Mouse (Mus musculus): Measurements from ENCODE around the gene B4galt5. TPM values are rescaled to one million over a fixed set of nuclear protein-coding genes. Genes with fewer than 3 reads are reported as not detected.

Gene B4galt5
- total RNA-seq, 2 experiments from 2014 or later, result 21.2 to 23.5 TPM

DNA sequence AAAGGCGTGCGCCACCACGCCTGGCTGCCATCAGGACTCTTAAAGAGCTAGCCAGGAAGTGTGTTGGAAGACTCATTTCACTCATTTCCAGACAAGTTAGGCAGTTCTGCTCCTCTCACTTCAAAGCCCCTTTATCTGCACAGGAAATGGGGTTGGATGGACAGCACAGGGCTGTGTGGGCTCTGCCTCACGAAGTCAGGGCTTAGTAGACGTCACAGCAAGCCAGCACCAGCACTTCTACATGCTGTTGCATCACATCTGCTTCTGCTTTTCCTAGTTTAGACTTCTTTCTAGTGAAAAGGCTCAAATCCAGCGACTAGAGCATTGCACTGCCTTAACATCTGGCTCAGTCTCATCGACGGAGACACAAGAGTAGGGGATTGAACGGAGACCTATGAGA lies 13.9 kb downstream of the B4galt5 start:
- intact Hi-C loops (cut with DNase I), result no loop called here
- no peak for DNase-seq

DNA sequence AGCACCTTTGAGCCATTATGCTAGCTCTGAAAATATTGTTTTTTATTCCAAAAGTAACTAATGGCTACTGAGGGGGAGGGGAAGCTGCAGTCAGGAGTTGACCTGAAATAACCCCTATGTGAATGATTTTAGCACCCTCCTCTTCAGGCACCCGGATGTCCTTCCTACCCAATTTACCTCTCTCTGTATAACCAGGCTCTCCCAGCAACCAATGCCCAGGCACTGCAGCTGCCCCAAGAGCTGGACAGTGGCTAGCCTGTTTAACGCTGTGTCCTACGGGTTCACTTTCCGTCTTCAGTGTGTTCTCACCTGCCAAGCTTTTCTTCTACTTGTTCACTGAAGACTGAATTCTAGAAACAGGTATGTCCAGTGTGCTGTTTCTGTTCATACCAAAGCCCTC lies 14.7 kb downstream of the B4galt5 start:
- DNase-seq, result no peak
- intact Hi-C loops (cut with DNase I), result no loop called here

DNA sequence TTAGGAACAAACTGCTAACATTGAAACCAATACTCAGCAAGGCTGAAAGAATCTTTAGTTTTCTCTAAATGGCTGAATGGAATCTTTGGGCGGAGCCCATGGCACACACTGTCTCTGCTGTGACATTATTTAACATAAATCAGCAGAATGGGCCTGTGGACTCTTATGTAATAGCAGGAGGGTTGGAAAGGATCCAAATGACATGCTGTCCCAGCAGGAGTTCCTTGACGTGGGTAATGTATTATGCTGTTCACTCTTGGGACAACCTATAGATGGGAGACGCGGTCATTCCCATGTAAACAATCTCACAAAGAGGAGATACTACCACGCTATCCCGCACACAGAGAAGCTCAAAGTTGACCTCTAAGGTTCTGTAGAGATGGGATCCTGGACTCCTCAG lies 15.5 kb downstream of the B4galt5 start:
- DNase-seq, result no peak
- intact Hi-C loops (cut with DNase I), result no loop called here

GRCm38 (mm10) chr2:167332336-167332987 lies 16.5 kb downstream of the B4galt5 start:
- DNase-seq, result no peak
- intact Hi-C loops (cut with DNase I), result no loop called here

DNA sequence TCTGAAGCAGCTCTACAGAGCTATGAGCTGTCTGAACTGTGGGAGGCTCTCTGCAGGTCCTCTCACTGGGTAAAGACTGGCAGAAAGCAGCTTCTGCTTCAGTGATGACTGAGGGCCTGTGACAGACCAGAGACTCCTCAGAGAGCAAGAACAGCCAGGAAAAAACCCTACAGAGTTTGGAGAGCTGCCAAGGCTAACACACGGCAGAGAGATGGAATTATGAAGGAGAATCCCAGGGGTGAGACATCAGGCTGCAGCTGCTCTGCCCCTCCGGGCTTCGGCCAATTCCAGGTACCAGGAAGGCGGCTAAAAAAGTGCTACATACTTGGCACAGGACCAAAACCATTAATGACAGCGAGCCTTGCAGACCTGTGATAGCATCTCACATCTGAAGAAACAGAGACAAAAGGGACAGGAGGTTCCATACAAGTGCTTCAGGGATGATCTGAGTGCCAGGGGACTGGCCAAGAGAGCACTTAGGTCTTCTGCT lies 17.5 kb downstream of the B4galt5 start:
- DNase-seq, result peak in 1 of 2 experiments; percentile 40
- intact Hi-C loops (cut with DNase I), result no loop called here

GRCm38 (mm10) chr2:167330581-167330980 lies 18.4 kb downstream of the B4galt5 start:
- DNase-seq, result no peak
- intact Hi-C loops (cut with DNase I), result no loop called here

DNA sequence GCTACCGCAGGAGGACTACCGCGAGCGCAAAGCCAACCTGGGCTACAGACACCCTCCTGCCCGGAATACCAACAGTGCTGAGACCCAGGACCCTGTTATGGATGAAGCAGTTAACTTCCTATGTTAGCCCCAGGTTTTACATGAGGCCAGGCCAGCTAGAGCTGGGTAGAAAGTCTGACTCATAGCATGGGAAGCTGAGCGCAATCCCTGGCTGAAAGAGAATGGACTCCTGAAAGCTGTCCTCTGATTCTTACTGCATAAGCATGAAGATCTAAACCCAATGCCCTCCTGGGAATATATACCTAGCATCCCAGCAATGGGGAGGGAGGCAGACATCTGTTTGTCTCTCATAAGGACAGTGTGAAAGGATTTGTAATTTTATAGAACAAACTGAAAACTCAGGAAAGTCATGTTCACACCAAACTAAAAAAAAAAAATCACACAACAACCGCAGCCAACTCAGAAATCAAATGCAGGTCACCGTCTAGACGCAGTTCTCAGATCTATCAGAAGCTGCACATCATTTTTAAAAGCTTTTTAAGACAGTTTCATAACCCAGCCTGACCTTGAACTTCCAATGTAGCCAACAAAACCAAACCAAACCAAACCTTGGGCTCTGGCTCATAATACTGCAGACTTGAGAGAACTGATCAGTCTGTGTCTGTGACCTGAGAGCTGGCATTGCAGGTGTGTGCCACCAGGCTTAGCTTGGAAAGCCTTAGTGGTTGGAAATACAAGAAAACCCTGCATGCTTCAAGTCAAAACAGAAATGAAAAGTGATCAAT lies 19.3 kb downstream of the B4galt5 start:
- intact Hi-C loops (cut with DNase I), result no loop called here
- no peak for DNase-seq

DNA sequence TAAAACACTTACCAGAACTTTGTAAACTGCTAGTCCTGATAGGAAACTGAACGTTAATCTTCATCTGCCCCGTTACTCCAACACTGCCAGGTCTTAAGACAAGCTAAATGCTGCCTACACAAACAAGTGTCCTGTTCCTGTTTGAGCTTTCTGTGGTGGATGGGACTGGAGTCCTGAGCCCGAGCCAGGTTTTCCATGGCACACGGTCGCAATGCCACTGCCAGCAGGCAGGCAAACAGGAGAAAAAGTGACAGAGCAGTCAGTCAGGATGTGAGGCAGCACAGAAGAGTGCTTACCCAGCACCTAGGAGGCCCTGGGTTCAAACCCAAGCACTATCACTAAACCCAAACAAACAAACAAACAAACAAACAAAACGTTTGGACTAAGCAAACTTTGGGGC lies 20.6 kb downstream of the B4galt5 start:
- intact Hi-C loops (cut with DNase I), result no loop called here
- DNase-seq, result peak; percentile 47 to 54

DNA sequence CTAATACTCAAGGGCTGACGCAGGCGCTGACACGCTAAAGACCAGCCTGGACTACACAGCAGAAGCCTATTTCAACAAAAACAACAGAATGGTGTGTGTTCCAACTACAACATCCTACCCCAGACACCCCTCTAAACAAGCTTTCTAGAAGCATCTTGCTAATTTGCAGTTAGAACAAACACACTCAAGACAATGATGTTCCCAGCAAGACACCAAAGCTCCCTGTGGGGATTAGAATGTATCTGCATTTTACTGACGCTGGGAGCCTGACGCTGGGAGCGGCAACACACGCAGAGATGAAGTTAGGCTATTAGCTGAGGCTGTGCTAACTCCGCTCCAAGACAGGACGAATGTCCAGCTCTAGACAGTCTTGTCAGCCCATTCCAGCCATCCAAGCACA lies 22.4 kb downstream of the B4galt5 start:
- intact Hi-C loops (cut with DNase I), result no loop called here
- no peak for DNase-seq

- intact Hi-C loops (cut with DNase I), result no loop called here
Measured at GRCm38 (mm10) chr2:167324151-167324930, 24.6 kb downstream of the B4galt5 start.

DNA sequence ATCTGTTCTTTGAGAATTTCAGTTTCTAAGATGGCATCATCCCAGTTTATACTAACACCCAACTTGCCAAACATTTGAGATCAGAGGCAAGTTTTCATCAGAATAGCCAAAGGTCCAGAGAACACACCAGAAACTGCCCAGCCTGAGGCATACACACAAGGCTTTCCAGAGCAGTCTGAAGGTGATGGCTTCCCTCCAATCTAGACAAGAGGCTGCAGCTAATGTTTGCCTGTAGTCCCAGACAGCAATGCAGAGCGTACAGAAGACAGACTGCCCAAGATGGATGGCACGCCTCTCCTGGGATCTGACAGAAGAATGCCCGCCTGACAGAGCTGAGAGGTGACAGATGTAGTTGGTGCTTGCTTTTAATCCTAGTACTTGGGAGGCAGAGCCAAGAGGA lies 25.9 kb downstream of the B4galt5 start:
- intact Hi-C loops (cut with DNase I), result no loop called here

More at GRCm38 (mm10) chr2:167324151-167324930, 24.6 kb downstream of the B4galt5 start:
- DNase-seq, result no peak

DNA sequence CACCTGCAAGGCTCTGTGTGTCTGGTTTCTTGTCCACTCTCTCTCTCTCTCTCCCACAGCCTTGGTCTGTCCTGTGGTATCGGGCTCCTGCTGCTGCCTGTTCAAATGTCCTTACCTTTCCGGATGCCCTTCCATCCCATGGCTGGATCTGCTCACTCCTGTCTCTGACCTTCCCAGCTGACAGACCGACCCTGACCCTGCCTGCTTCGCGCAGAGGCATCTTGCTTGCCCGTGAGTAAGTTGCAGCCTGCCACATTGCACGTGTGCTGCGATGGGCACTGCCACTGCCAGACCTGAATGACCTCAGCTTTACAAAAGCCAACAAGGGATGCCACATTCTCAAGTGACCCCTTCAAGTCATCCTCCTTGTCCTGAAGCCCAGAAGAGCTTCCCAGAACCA lies 27.6 kb downstream of the B4galt5 start:
- DNase-seq, result no peak
- intact Hi-C loops (cut with DNase I), result no loop called here

More for the DNA sequence above, 25.9 kb downstream of the B4galt5 start:
- peak in 1 of 2 experiments; percentile 18 for DNase-seq

- intact Hi-C loops (cut with DNase I), result no loop called here
- peak; percentile 64 to 69 for DNase-seq
Measured at GRCm38 (mm10) chr2:167318981-167319380, 30.0 kb downstream of the B4galt5 start.

DNA sequence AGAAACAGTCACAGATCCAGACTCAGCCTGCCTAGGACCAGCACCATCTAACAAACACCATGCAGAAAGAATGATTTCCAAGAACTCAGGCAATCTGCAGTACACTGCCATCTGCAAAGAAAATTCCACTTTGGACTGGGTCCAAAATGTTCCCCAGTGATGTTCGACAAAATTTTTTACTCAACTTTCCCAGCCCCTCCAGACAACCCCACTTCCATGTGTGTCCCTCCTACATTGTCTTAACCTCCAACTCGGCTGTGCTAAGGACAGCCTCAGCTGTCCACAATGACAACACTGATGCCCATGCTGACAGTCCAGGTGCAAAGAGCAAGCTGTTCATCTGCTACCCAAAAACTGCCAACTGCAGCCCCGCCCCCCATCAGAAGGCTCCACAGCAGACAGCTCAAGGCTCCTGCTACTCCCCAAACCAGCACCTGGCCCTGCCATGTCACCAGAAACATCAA lies 32.2 kb downstream of the B4galt5 start:
- no peak for DNase-seq
- intact Hi-C loops (cut with DNase I), result no loop called here

- DNase-seq, result no peak
- intact Hi-C loops (cut with DNase I), result no loop called here
Measured at GRCm38 (mm10) chr2:167314491-167314890, 34.5 kb downstream of the B4galt5 start.

- intact Hi-C loops (cut with DNase I), result no loop called here
Measured at GRCm38 (mm10) chr2:167313501-167314326, 35.3 kb downstream of the B4galt5 start.

DNA sequence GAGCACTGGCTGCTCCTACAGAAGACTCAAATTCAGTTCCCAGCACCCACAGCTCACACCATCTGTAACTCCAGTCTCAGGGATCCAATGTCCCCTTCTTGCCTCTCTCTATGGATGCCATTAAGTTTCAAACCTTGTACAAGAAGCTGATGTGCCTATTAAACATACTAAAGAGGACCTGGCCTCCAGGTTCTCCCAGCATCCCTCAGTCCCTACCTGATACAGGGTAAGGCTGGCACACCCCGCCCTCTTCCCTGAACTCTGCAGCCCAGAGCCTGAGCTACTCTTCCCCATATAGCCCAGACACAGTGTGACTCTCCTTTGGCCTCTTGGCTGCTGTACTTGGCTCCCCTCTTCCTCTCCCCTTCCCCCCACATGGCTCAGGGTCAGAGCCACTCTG lies 38.9 kb downstream of the B4galt5 start:
- no peak for DNase-seq
- intact Hi-C loops (cut with DNase I), result no loop called here

More at GRCm38 (mm10) chr2:167313501-167314326, 35.3 kb downstream of the B4galt5 start:
- DNase-seq, result peak; percentile 75 to 76

DNA sequence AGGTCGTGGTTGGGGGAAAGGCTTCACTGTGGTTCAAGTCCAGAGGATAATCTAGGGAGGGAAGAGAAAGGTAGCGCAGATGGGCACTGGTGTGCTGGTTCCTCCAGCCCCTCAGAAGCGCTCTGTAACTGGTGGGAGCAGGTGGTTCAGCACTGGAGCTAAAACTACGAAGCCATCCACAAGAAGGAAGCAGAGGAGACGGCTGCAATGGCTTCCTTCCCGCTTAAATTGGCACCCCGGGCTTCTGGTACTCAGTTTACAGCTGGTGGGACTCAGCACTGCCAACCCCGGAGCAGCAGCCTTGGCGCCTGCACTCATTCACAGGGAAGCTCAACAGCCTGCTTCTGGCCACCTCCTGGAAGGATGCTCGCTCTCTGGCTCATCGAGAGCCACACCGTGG lies 39.7 kb downstream of the B4galt5 start:
- intact Hi-C loops (cut with DNase I), result no loop called here
- DNase-seq, result no peak

DNA sequence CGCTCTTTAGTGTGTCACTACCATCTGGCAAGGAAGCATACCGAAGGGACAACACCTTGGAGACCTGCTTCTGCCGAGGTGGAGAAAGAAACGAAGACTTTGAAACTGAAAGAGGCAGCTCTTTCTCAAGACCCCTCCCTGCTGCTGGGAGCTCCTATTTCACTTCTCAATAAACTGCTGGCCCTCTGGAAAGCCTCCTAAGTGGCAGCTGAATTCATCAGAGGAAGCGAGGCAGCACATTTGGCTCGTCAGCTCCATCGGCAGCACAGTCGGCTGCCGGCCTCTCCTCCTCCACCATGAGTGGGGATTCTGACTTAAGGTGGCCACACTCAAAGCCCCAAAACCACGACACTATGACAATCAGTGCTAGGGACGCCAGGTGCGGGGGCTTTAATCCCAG lies 41.3 kb downstream of the B4galt5 start:
- intact Hi-C loops (cut with DNase I), result loop anchor here (2.0 kb wide), 1 partner anchor 31 kb away; no protein-coding TSS in a partner anchor
- DNase-seq, result no peak
